In the genomic region with DNA sequence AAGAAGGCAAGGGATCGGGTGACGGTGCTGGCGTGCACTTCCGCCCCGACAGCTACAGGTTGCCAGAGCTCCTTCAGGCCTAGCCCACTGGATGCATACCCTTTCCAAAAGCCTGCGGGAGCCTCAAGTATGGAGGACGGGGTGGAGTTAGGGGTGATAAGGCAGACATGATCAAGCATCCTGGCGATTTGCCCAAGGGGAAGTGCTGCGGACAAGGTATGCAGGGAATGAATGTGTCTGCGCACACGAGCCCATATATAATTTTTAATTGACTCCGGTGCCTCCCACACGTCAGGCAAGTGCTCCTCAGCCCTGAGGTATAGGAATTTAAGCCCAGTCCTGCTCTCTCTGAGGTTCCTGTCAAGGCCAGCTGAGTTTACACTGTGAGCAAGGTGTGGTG, we compare ENCODE assay signal across 13 mouse cellular contexts. TPM values are rescaled to one million over a fixed set of nuclear protein-coding genes. Genes with fewer than 3 reads are reported as not detected.
DNase-seq lines count a peak whose midpoint lies in the region; ATAC-seq and TF ChIP-seq lines count a peak whose summit lies in the region.
"Had no signal": no experiment of that assay in that cellular context is flagged by ENCODE, and none has a peak within 500 bp of the region (broad histone marks: within the 10 kb centered on the region; RNA-seq: fewer than 3 reads in every experiment).

No protein-coding gene starts in this region.

- DNase-seq in kidney, adult 2 months = peak; percentile 32
- DNase-seq in kidney, adult 18-20 months = no peak
- peak; percentile 57 for DNase-seq in embryonic facial prominence, embryonic 14.5 days (ENCODE audit: low spot score)
- peak; percentile 49 for DNase-seq in kidney, postnatal 14 days
- peak; percentile 30 for DNase-seq in lung, postnatal 36 days
- no peak for DNase-seq in cerebellum, adult 2 months
- no peak for DNase-seq in left cerebral cortex, postnatal 4 days
- DNase-seq in thymus, postnatal 14 days = no peak
- DNase-seq: gastrocnemius, postnatal 25 days; layer of hippocampus, adult 9-11 months had no signal

- H3K36me3 ChIP-seq in kidney, adult 2 months (ENCODE audit: control insufficient read depth, insufficient read depth, low read length) = no peaks in the 10 kb centered on the region
- no peaks in the 10 kb centered on the region for H3K36me3 ChIP-seq in embryonic facial prominence, embryonic 14.5 days (ENCODE audit: control insufficient read depth, insufficient read depth, low read length)
- H3K36me3 ChIP-seq: G1E; midbrain, embryonic 12.5 days had no signal

- peak overlapping the region; percentile 15 for H3K4me3 ChIP-seq in kidney, adult 2 months (ENCODE audit: insufficient read depth, low read depth, low read length)
- H3K4me3 ChIP-seq in embryonic facial prominence, embryonic 14.5 days (ENCODE audit: low read depth, low read length) = no peak overlapping the region
- no peak overlapping the region for H3K4me3 ChIP-seq in cerebellum, adult 2 months (replicated peaks; ENCODE audit: insufficient read depth, low read depth, low read length)
- H3K4me3 ChIP-seq: midbrain, embryonic 12.5 days had no signal

- ATAC-seq in embryonic facial prominence, embryonic 14.5 days (ENCODE audit: low read depth) = peak; percentile 38; the same call in 1 of the 2 replicates

- no peak for TF ChIP-seq POLR2A in kidney, adult 2 months (IDR thresholded peaks at IDR 0.05; ENCODE audit: low read depth, low read length)
- no peak for TF ChIP-seq POLR2A in cerebellum, adult 2 months (IDR thresholded peaks at IDR 0.05; ENCODE audit: borderline replicate concordance, insufficient read depth, low read length)

- H3K9ac ChIP-seq in embryonic facial prominence, embryonic 14.5 days (ENCODE audit: low read depth, low read length) = no peak overlapping the region
- H3K9ac ChIP-seq: midbrain, embryonic 12.5 days had no signal

- TF ChIP-seq CTCF in kidney, adult 2 months (conservative IDR thresholded peaks at IDR 0.05; ENCODE audit: insufficient read depth, insufficient read length, low read depth, low read length) = no peak
- no peak for TF ChIP-seq CTCF in cerebellum, adult 2 months (IDR thresholded peaks at IDR 0.05; ENCODE audit: borderline replicate concordance, insufficient read depth, low read depth, low read length)

- 37% methylated on average over 13 of the region's 13 CpGs for WGBS in kidney, adult 2 months
- WGBS in embryonic facial prominence, embryonic 14.5 days = 61% methylated on average over 13 of the region's 13 CpGs
- 86% methylated on average over 13 of the region's 13 CpGs for WGBS in cerebellum, adult 2 months

- intact Hi-C loops in left cerebral cortex, postnatal 4 days (cut with DNase I) = loop anchor here (10.0 kb wide), 1 partner anchor 650 kb away; no protein-coding TSS in a partner anchor

- H3K27ac ChIP-seq in kidney, adult 2 months (ENCODE audit: insufficient read depth, low read depth, low read length) = no peak overlapping the region
- no peak overlapping the region for H3K27ac ChIP-seq in embryonic facial prominence, embryonic 14.5 days (replicated peaks; ENCODE audit: low read depth, low read length)
- H3K27ac ChIP-seq in cerebellum, adult 2 months (ENCODE audit: insufficient read depth, low read length) = no peak overlapping the region
- H3K27ac ChIP-seq: midbrain, embryonic 12.5 days had no signal

- H3K4me1 ChIP-seq in kidney, adult 2 months (ENCODE audit: control insufficient read depth, insufficient read depth, low read length) = peaks cover 13% of the 10 kb centered on the region
- no peaks in the 10 kb centered on the region for H3K4me1 ChIP-seq in embryonic facial prominence, embryonic 14.5 days (ENCODE audit: control insufficient read depth, insufficient read depth, low read length)
- peaks cover 9% of the 10 kb centered on the region for H3K4me1 ChIP-seq in cerebellum, adult 2 months (ENCODE audit: control insufficient read depth, insufficient read depth, low read length)

- no peaks in the 10 kb centered on the region for H3K27me3 ChIP-seq in kidney, adult 2 months (replicated peaks; ENCODE audit: control insufficient read depth, insufficient read depth, low read length)
- H3K27me3 ChIP-seq in embryonic facial prominence, embryonic 14.5 days (replicated peaks; ENCODE audit: control insufficient read depth, insufficient read depth, low read length) = no peaks in the 10 kb centered on the region
- no peaks in the 10 kb centered on the region for H3K27me3 ChIP-seq in cerebellum, adult 2 months (ENCODE audit: control insufficient read depth, insufficient read depth, low read length)
- H3K27me3 ChIP-seq: midbrain, embryonic 12.5 days had no signal

- H3K9me3 ChIP-seq in embryonic facial prominence, embryonic 14.5 days (ENCODE audit: control insufficient read depth, low read length) = no peaks in the 10 kb centered on the region
- H3K9me3 ChIP-seq: G1E; midbrain, embryonic 12.5 days had no signal

- no peak overlapping the region for H3K4me2 ChIP-seq in embryonic facial prominence, embryonic 14.5 days (ENCODE audit: low read depth, low read length)
- H3K4me2 ChIP-seq: midbrain, embryonic 12.5 days had no signal

RNA-seq across cellular contexts. Expression of a gene that starts 7.2 kb away (rescaled TPM):
- polyA plus RNA-seq in kidney, adult 2 months (2012; rRNA removed) = 30.1 and 30.6 TPM in 2 replicates
- polyA plus RNA-seq in embryonic facial prominence, embryonic 14.5 days (2014; fragmentation: Nextera tagmentation; extraction: Ambion mirVana) = 0.18 and 0.74 TPM in 2 replicates
- not detected in 2 replicates for polyA plus RNA-seq in cerebellum, adult 2 months (2012; rRNA removed)
- not detected for total RNA-seq in left cerebral cortex, postnatal 4 days (2021)
- total RNA-seq: G1E had no signal
- polyA plus RNA-seq: embryonic facial prominence, embryonic 11.5 days; G1E; midbrain, embryonic 12.5 days had no signal

RNA-seq across cellular contexts. Expression of a gene that starts 42.9 kb away (rescaled TPM):
- 311 and 352 TPM in 2 replicates for polyA plus RNA-seq in kidney, adult 2 months (2012; rRNA removed)
- 18.4 and 20.4 TPM in 2 replicates for polyA plus RNA-seq in embryonic facial prominence, embryonic 14.5 days (2014; fragmentation: Nextera tagmentation; extraction: Ambion mirVana)
- polyA plus RNA-seq in cerebellum, adult 2 months (2012; rRNA removed) = 0.05 TPM in 1 of 2 replicates, not detected in the other
- under 1 TPM in 1 of 2 experiments, not detected in 1; 0.20 TPM for total RNA-seq in left cerebral cortex, postnatal 4 days (2021)
- total RNA-seq: gastrocnemius, postnatal 25 days had no signal

Comparison
In these comparisons a context has a peak if more than half of its experiments do, and no peak if none do; other contexts are left out.
1. DNase-seq: peak in kidney, adult 2 months (single experiment), embryonic facial prominence, embryonic 14.5 days (single experiment), kidney, postnatal 14 days (single experiment) and lung, postnatal 36 days (single experiment); none in kidney, adult 18-20 months (single experiment), cerebellum, adult 2 months (0 of 2), left cerebral cortex, postnatal 4 days (single experiment) and thymus, postnatal 14 days (single experiment).
2. RNA of a gene that starts 7.2 kb away (polyA plus RNA-seq): 30.1 to 30.6 TPM in kidney, adult 2 months; 0.18 to 0.74 TPM in embryonic facial prominence, embryonic 14.5 days and not detected in cerebellum, adult 2 months; every median in the first group is over 10 times any median in the second.
3. RNA of a gene that starts 42.9 kb away (polyA plus RNA-seq): 311 to 352 TPM in kidney, adult 2 months and 18.4 to 20.4 TPM in embryonic facial prominence, embryonic 14.5 days; 0.05 TPM in cerebellum, adult 2 months; every median in the first group is over 10 times any median in the second.